Comparison of ENCODE assay signal across 8 mouse cellular contexts in the genomic region with DNA sequence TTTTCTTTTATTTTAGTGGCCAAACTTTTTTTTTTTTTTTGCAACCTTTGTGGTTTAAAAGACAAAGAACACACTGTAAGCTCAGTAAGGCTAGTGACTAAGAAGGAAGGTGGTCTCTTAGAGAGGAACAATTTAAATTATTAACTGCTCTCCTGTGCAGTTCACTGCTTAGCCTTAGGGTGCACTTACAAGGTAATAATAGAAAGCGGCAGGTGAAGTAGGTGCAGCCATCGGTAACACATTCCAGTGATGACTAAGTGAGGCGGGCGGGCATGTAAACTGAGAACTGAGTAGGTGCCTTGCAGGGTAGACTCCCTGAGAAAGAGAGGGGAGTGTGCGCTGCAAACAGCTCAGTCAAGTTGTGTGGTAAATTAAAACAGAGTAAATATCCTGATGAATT. TPM values are rescaled to one million over a fixed set of nuclear protein-coding genes. Genes with fewer than 3 reads are reported as not detected.
DNase-seq lines count a peak whose midpoint lies in the region; ATAC-seq and TF ChIP-seq lines count a peak whose summit lies in the region.

No protein-coding gene starts in this region.

- no peak overlapping the region for H3K27ac ChIP-seq in testis, adult 2 months (ENCODE audit: control insufficient read depth, insufficient read depth, low read depth, low read length)
- H3K27ac ChIP-seq in forebrain, embryonic 14.5 days (ENCODE audit: low read depth, low read length) = no peak overlapping the region
- no peak overlapping the region for H3K27ac ChIP-seq in midbrain, embryonic 14.5 days (replicated peaks; ENCODE audit: low read depth, low read length)
- no peak overlapping the region; the same call in 1 of the 2 replicates for H3K27ac ChIP-seq in heart, adult 2 months

- no peak for TF ChIP-seq POLR2A in testis, adult 2 months (IDR thresholded peaks at IDR 0.05; ENCODE audit: control insufficient read depth, low read depth, low read length)
- no peak for TF ChIP-seq POLR2A in heart, adult 2 months (IDR thresholded peaks at IDR 0.05; ENCODE audit: insufficient read depth, low read depth, low read length)

- H3K4me1 ChIP-seq in testis, adult 2 months (ENCODE audit: control insufficient read depth, insufficient read depth, low read length) = peaks cover 2% of the 10 kb centered on the region; the same call in 1 of the 2 replicates
- H3K4me1 ChIP-seq in forebrain, embryonic 14.5 days (ENCODE audit: control insufficient read depth, insufficient read depth, low read length) = peaks cover 13% of the 10 kb centered on the region
- peaks cover 30% of the 10 kb centered on the region for H3K4me1 ChIP-seq in midbrain, embryonic 14.5 days (ENCODE audit: control insufficient read depth, insufficient read depth, low read length)
- H3K4me1 ChIP-seq in heart, adult 2 months (ENCODE audit: control insufficient read depth, insufficient read depth, low read length) = peaks cover 3% of the 10 kb centered on the region

- DNase-seq in testis, postnatal 10 days (ENCODE audit: low spot score) = no peak
- no peak for DNase-seq in forebrain, embryonic 14.5 days (ENCODE audit: low spot score)
- DNase-seq in kidney, postnatal 25 days = peak; percentile 23 to 54
- no peak for DNase-seq in midbrain, embryonic 14.5 days
- DNase-seq in left cerebral cortex, adult 11 months (ENCODE audit: low spot score) = no peak
- no peak for DNase-seq in heart, adult 2 months
- no peak for DNase-seq in spleen, postnatal 10 days (ENCODE audit: low spot score in 2 of 2)

- no peak for ATAC-seq in forebrain, embryonic 14.5 days
- no peak for ATAC-seq in midbrain, embryonic 14.5 days (ENCODE audit: low FRiP score, low TSS enrichment)

- no peak for TF ChIP-seq EP300 in heart, adult 2 months (IDR thresholded peaks at IDR 0.05; ENCODE audit: insufficient read depth, low read depth, low read length)

- TF ChIP-seq CTCF in testis, adult 2 months (IDR thresholded peaks at IDR 0.05; ENCODE audit: control insufficient read depth, insufficient read depth, insufficient replicate concordance, low read depth, low read length) = no peak
- TF ChIP-seq CTCF in heart, adult 2 months (IDR thresholded peaks at IDR 0.05) = no peak

- H3K36me3 ChIP-seq in testis, adult 2 months (ENCODE audit: control insufficient read depth, insufficient read depth, low read length) = no peaks in the 10 kb centered on the region; the same call in 1 of the 2 replicates
- peaks cover 10% of the 10 kb centered on the region for H3K36me3 ChIP-seq in forebrain, embryonic 14.5 days (ENCODE audit: control insufficient read depth, insufficient read depth, low read length)
- peaks cover 5% of the 10 kb centered on the region for H3K36me3 ChIP-seq in midbrain, embryonic 14.5 days (ENCODE audit: control insufficient read depth, insufficient read depth, low read length)
- H3K36me3 ChIP-seq in heart, adult 2 months (ENCODE audit: control insufficient read depth, insufficient read depth, low read length) = no peaks in the 10 kb centered on the region; the same call in none of the 2 replicates

- 69% methylated on average over 5 of the region's 5 CpGs for WGBS in forebrain, embryonic 14.5 days
- WGBS in midbrain, embryonic 14.5 days = 66% methylated on average over 5 of the region's 5 CpGs
- WGBS in heart, adult 2 months = 46% methylated on average over 5 of the region's 5 CpGs

- H3K27me3 ChIP-seq in testis, adult 2 months (ENCODE audit: control insufficient read depth, insufficient read depth, low read length) = no peaks in the 10 kb centered on the region
- no peaks in the 10 kb centered on the region for H3K27me3 ChIP-seq in forebrain, embryonic 14.5 days (replicated peaks; ENCODE audit: control insufficient read depth, insufficient read depth, low read length)
- H3K27me3 ChIP-seq in midbrain, embryonic 14.5 days (ENCODE audit: control insufficient read depth, insufficient read depth, low read length) = no peaks in the 10 kb centered on the region
- H3K27me3 ChIP-seq in heart, adult 2 months (ENCODE audit: control insufficient read depth, insufficient read depth, low read length) = no peaks in the 10 kb centered on the region

- H3K79me2 ChIP-seq in heart, adult 2 months (replicated peaks; ENCODE audit: control insufficient read depth, insufficient read depth, low read length) = peaks cover 8% of the 10 kb centered on the region; the same call in 1 of the 2 replicates

- intact Hi-C loops in heart, adult 2 months (cut with DNase I) = no loop called here

- H3K4me2 ChIP-seq in forebrain, embryonic 14.5 days (ENCODE audit: low read length) = peak overlapping the region; percentile 67
- H3K4me2 ChIP-seq in midbrain, embryonic 14.5 days (ENCODE audit: low read length) = peak overlapping the region; percentile 70

- H3K9me3 ChIP-seq in forebrain, embryonic 14.5 days (replicated peaks; ENCODE audit: control insufficient read depth, low read length) = no peaks in the 10 kb centered on the region
- no peaks in the 10 kb centered on the region for H3K9me3 ChIP-seq in midbrain, embryonic 14.5 days (ENCODE audit: control insufficient read depth, low read length)

- peak overlapping the region; percentile 96; the same call in 1 of the 2 replicates for H3K9ac ChIP-seq in forebrain, embryonic 14.5 days (ENCODE audit: low read length)
- peak overlapping the region; percentile 95; the same call in 1 of the 2 replicates for H3K9ac ChIP-seq in midbrain, embryonic 14.5 days (replicated peaks; ENCODE audit: low read length)
- no peak overlapping the region for H3K9ac ChIP-seq in heart, adult 2 months (ENCODE audit: low read depth, low read length)

- H3K4me3 ChIP-seq in testis, adult 2 months (ENCODE audit: control insufficient read depth, low read depth, low read length) = peak overlapping the region; percentile 85
- H3K4me3 ChIP-seq in forebrain, embryonic 14.5 days (ENCODE audit: low read depth, low read length) = peak overlapping the region; percentile 89
- H3K4me3 ChIP-seq in midbrain, embryonic 14.5 days (replicated peaks; ENCODE audit: low read depth, low read length) = peak overlapping the region; percentile 81
- H3K4me3 ChIP-seq in heart, adult 2 months = no peak overlapping the region; the same call in 1 of the 2 replicates

RNA-seq across cellular contexts. Expression of gene Pex12, which starts 1.4 kb away (rescaled TPM):
- polyA plus RNA-seq in testis, adult 2 months (2012; rRNA removed) = 27.8 and 32.1 TPM in 2 replicates
- 18.0 and 23.3 TPM in 2 replicates for polyA plus RNA-seq in forebrain, embryonic 14.5 days (2014; fragmentation: Nextera tagmentation; extraction: Ambion mirVana)
- 16.2 and 20.6 TPM in 2 replicates for polyA plus RNA-seq in midbrain, embryonic 14.5 days (2014; fragmentation: Nextera tagmentation; extraction: Ambion mirVana)
- 10 to 100 TPM in 1 of 2 experiments, 1 to 10 TPM in 1; 8.7 to 13.5 TPM for total RNA-seq in heart, adult 2 months (2021)
- polyA plus RNA-seq in heart, adult 2 months (2012; rRNA removed) = 7.2 and 8.6 TPM in 2 replicates

RNA-seq across cellular contexts. Expression of gene Ap2b1, which starts 4.9 kb away (rescaled TPM):
- polyA plus RNA-seq in testis, adult 2 months (2012; rRNA removed) = 252 and 263 TPM in 2 replicates
- 107 and 139 TPM in 2 replicates for polyA plus RNA-seq in forebrain, embryonic 14.5 days (2014; fragmentation: Nextera tagmentation; extraction: Ambion mirVana)
- 103 and 173 TPM in 2 replicates for polyA plus RNA-seq in midbrain, embryonic 14.5 days (2014; fragmentation: Nextera tagmentation; extraction: Ambion mirVana)
- total RNA-seq in heart, adult 2 months (2021) = 10 to 100 TPM; 42.2 to 43.6 TPM
- polyA plus RNA-seq in heart, adult 2 months (2012; rRNA removed) = 16.3 and 27.8 TPM in 2 replicates

RNA-seq across cellular contexts. Expression of gene Slfn14, which starts 17.2 kb away (rescaled TPM):
- polyA plus RNA-seq in testis, adult 2 months (2012; rRNA removed) = 0.05 and 0.07 TPM in 2 replicates
- not detected in 2 replicates for polyA plus RNA-seq in forebrain, embryonic 14.5 days (2014; fragmentation: Nextera tagmentation; extraction: Ambion mirVana)
- polyA plus RNA-seq in midbrain, embryonic 14.5 days (2014; fragmentation: Nextera tagmentation; extraction: Ambion mirVana) = 0.05 TPM in 1 of 2 replicates, not detected in the other
- total RNA-seq in heart, adult 2 months (2021) = under 1 TPM in 1 of 2 experiments, not detected in 1; 0.14 TPM
- polyA plus RNA-seq in heart, adult 2 months (2012; rRNA removed) = not detected in 2 replicates

Comparison
In these comparisons a context has a peak if more than half of its experiments do, and no peak if none do; other contexts are left out.
1. DNase-seq: peak in kidney, postnatal 25 days (2 of 2); none in testis, postnatal 10 days (single experiment), forebrain, embryonic 14.5 days (single experiment), midbrain, embryonic 14.5 days (single experiment), left cerebral cortex, adult 11 months (single experiment), heart, adult 2 months (0 of 2) and spleen, postnatal 10 days (0 of 2).